Mouse (Mus musculus) neural tube, embryonic 14.5 days (tissue): ENCODE data around the gene Cdc37l1. TPM values are rescaled to one million over a fixed set of nuclear protein-coding genes. Genes with fewer than 3 reads are reported as not detected.

Experiments
- polyA plus RNA-seq: library from polyadenylated mRNA; unstranded; fragments of >200 nt; fragmentation: Nextera tagmentation; extraction: Ambion mirVana; gene quantifications from 2 replicates; pipeline ENCODE4 v1.2.1, GENCODE M21; 2014

Gene Cdc37l1
- polyA plus RNA-seq, 1 experiment from 2014 or later, result 59.9 TPM

Other genes with a start within 250 kb of the Cdc37l1 start
- 42.2 and 44.0 TPM in 2 replicates for gene Slc1a1, start 155.3 kb upstream of the Cdc37l1 start, polyA plus RNA-seq
- gene Plpp6, start 26.4 kb upstream of the Cdc37l1 start, polyA plus RNA-seq, result 15.9 and 18.1 TPM in 2 replicates
- gene 4430402I18Rik, start 22.6 kb upstream of the Cdc37l1 start, polyA plus RNA-seq, result 1.4 and 1.5 TPM in 2 replicates
- 73.0 and 73.9 TPM in 2 replicates for gene Ak3, start 57.6 kb downstream of the Cdc37l1 start, polyA plus RNA-seq
- gene Rcl1, start 111.0 kb downstream of the Cdc37l1 start, polyA plus RNA-seq, result 36.0 and 36.1 TPM in 2 replicates